Mouse (Mus musculus) layer of hippocampus, adult 2 months (tissue): ENCODE measurements around the gene Asb15. TPM values are rescaled to one million over a fixed set of nuclear protein-coding genes. Genes with fewer than 3 reads are reported as not detected.

Experiments used
- DNase-seq, 2 experiments: peaks; one replicate each; pipeline ENCODE4 v3.0.0; 2022; ENCODE audit warnings: low spot score in 2 of 2
- H3K27ac ChIP-seq: fragments of 200-600 bp; 2 replicates; pipeline ENCODE4 v1.8.1; 2022
- H3K4me3 ChIP-seq: fragments of 200-600 bp; 2 replicates; pipeline ENCODE4 v1.8.1; 2022; ENCODE audit warnings: mild to moderate bottlenecking
- CTCF ChIP-seq: fragments of 200-600 bp; conservative IDR thresholded peaks from 2 replicates; pipeline ENCODE4 v1.8.1; 2022; ENCODE audit warnings: antibody characterized with exemption, mild to moderate bottlenecking, moderate library complexity
- total RNA-seq, 2 experiments: library from RNA; stranded (reverse); gene quantifications; 2 replicates each; pipeline ENCODE4 v1.2.3; 2021

Asb15 gene
- total RNA-seq, 2 experiments from 2014 or later: not detected

- H3K27ac ChIP-seq: no peak overlapping the region
- no peak for TF ChIP-seq CTCF
- H3K4me3 ChIP-seq: no peak overlapping the region
- no peak for DNase-seq
Measured at GRCm38 (mm10) chr6:24542393-24542792, 14.4 kb downstream of the Asb15 start.

DNA sequence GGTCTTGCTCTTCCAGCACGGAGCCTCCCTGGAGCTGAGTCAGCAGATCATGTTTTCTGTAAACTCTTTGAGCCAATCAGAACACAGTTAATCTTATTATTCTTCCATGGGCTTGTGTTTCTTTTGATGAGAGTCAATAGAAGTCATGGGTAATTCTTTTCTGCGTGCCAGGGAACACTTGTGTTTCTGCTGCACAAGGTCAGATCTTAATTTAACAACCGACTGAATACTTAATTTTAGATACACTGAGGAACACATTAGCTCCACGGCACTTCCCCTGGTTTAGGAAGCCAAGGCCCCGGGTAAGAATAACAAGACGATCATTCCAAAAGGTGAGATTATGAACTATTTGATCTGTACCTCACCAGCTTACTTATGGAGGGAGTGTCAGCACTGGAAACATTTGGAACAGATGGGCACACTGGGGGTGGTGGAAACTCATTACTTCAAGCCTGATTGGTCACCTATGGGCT is 15.2 kb downstream of the Asb15 start:
- no peak for TF ChIP-seq CTCF
- H3K4me3 ChIP-seq: no peak overlapping the region

GRCm38 (mm10) chr6:24546716-24547420 is 18.9 kb downstream of the Asb15 start:
- H3K27ac ChIP-seq: no peak overlapping the region
- no peak for DNase-seq
- no peak overlapping the region for H3K4me3 ChIP-seq
- no peak for TF ChIP-seq CTCF

More for the DNA sequence above, 15.2 kb downstream of the Asb15 start:
- DNase-seq: no peak
- no peak overlapping the region for H3K27ac ChIP-seq

DNA sequence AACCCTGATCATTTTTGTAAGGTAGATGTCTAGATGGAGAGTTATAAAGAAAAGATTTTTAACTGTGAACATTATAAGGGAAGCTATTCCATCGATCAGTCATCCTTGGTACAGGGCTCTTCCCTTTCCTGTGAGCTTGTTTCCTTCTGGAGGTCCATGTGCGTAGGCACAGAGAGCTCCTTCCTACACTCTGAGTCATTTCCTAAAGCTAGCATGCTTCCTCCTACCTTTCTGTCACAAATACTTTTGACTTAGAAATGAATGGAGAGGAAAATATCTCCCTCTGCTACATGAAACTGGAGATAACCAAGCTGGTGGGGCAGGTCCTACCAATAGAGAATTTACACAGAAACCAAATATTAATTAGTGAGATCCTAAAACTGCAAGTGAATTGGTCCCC is 21.9 kb downstream of the Asb15 start:
- Histone ChIP-seq H3K4me3 (no peak overlapping the region), H3K27ac (peak overlapping the region; percentile 32; the same call in 1 of the 2 replicates)
- peak in 1 of 2 experiments; percentile 32 for DNase-seq
- no peak for TF ChIP-seq CTCF

DNA sequence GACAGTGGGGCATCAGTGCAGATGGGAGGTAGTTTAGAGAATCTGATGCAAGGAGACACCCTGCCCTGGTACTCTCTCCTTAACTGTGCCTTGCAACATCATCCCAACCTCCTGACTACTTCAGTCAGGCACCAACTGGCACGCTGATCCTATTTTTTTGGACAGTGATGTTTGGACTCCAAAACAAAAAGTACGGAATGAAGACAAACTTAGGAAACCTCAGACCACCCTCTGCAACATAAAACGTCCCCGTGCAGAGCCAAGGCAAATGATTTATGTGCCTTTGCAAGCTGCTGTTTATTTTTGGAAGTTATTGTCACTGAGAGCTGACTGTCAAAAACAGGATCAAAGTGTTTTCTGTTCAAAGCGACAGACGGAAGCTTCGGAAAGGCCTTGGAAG is 24.1 kb downstream of the Asb15 start:
- Histone ChIP-seq H3K4me3 (no peak overlapping the region), H3K27ac (peak overlapping the region; percentile 72)
- no peak for DNase-seq
- no peak for TF ChIP-seq CTCF

DNA sequence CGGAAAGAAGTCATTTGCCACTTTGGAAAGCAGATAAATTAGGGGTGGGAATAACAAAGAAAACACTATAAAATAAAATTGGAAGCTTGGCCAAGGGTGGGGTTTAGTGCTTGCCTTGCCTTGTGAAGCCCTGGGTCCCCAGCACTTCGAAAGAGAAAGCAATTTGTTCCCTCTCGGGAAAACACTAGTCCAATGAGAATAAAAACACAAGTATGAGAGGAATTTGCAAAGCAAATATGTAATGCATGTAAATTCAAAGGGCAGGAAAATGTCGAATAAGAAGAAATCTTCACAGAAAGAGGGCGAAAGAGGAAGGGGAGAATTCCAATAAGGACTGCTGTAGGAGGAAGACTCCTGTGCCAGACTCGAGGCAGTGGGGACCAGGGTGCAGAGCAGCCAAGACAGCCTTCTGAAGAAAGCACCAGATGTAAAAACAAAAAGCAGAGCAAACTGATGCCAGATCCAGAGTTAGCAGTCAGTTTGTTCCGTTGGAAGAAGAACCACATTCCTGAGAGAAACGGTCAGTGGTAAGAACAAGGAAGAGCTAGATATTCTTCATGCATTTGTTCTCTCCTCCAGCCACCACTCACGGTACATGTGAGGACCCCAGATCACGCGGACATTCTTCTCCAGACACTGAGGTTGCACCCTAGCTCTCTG is 26.6 kb downstream of the Asb15 start:
- DNase-seq: no peak
- H3K4me3 ChIP-seq: no peak overlapping the region
- no peak for TF ChIP-seq CTCF
- no peak overlapping the region for H3K27ac ChIP-seq

DNA sequence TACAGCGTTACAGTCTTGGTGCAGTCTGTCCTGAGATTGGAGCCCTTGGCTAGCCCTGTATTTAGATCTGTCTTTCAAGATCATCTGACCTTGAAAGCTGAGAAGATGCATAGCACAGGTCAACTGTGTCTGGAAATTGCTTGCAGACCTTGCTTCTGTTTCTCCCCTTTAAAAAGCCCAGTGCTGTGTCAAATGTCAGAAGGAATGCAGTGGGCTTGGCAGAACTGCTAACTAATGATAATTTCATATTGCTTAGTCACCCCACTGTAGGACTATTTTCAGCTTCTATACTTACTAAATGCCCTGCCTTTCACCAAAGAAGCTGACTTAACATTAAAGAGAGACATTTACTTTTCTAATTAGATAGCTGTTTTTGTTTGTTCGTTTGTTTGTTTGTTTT is 27.5 kb downstream of the Asb15 start:
- H3K27ac ChIP-seq: no peak overlapping the region
- no peak for DNase-seq
- TF ChIP-seq CTCF: no peak
- H3K4me3 ChIP-seq: no peak overlapping the region

DNA sequence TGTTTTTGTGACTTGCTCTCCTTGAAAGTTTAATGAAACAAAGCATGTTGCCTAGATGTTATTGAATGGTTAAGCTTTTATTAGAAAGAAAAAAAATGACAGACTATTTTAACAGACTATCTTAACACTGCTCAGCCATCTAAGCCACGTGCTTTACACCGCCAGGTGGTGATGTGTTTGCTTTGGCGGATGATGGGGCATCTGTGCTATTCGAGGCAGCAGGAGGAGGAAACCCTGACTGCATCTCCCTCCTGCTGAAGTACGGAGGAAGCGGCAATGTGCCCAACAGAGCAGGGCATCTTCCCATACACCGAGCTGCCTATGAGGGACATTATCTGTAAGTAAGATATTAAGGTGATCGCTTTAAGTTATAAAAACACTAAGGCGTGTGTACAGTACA is 36.1 kb downstream of the Asb15 start:
- peak; percentile 29 to 58 for DNase-seq
- 0 out of 2 replicates have a peak, but pooled peaks have one; percentile 12 for TF ChIP-seq CTCF
- no peak overlapping the region for H3K27ac ChIP-seq
- H3K4me3 ChIP-seq: no peak overlapping the region

DNA sequence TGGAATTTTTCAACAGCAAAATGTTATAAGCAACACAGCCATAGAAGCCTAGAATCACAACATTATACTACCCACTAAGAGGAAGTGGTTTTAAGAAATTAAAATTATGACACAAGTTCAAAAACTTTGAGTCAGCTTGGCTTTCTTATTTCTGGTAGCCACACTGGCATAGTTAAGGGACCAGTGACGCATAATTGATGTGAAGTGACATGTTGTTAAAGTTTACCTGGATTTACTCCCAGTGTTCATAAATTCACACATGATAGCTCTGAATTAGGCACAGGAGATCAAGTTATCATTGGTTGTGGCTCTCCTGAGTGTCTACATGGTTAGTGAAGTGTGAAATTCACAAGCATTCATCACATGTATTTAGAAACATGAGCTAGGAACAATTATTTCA is 36.9 kb downstream of the Asb15 start:
- no peak for DNase-seq
- Histone ChIP-seq H3K27ac (no peak overlapping the region), H3K4me3 (no peak overlapping the region)
- no peak for TF ChIP-seq CTCF

GRCm38 (mm10) chr6:24568963-24569362 is 41.0 kb downstream of the Asb15 start:
- Histone ChIP-seq H3K4me3 (no peak overlapping the region), H3K27ac (no peak overlapping the region)
- peak; percentile 75 for TF ChIP-seq CTCF
- no peak for DNase-seq

- DNase-seq: no peak
- TF ChIP-seq CTCF: no peak
- Histone ChIP-seq H3K27ac (no peak overlapping the region), H3K4me3 (no peak overlapping the region)
Measured at GRCm38 (mm10) chr6:24569711-24570110, 41.8 kb downstream of the Asb15 start.

- no peak for TF ChIP-seq CTCF
- no peak overlapping the region for H3K27ac ChIP-seq
- no peak overlapping the region for H3K4me3 ChIP-seq
- no peak for DNase-seq
Measured at GRCm38 (mm10) chr6:24570278-24570677, 42.3 kb downstream of the Asb15 start.

- H3K4me3 ChIP-seq: no peak overlapping the region
- no peak for TF ChIP-seq CTCF
- DNase-seq: no peak
- H3K27ac ChIP-seq: no peak overlapping the region
Measured at GRCm38 (mm10) chr6:24571126-24571525, 43.2 kb downstream of the Asb15 start.

DNA sequence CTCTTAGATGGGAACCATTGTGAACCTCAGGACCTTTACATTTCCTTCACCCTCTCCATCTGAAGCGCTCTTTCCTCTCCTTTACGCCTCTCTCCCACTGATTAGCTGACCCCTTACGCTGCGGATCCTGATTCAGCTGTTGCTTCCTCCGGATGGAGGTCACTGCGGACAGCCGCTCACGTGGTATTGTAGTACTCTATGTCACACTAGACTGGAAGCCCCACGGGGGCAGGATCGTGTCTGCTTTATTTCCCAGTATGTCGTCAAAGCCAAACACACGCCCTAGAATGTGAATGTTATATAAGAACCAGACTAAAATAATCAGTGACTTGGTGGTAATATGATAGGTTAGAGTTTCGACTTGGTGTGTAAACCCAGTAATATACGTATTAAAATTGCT is 44.5 kb downstream of the Asb15 start:
- TF ChIP-seq CTCF: no peak
- no peak overlapping the region for H3K4me3 ChIP-seq
- no peak overlapping the region for H3K27ac ChIP-seq

More for the DNA sequence above, 44.5 kb downstream of the Asb15 start:
- no peak for DNase-seq
